Mouse (Mus musculus) forebrain, embryonic 12.5 days (tissue): ENCODE results near the gene Hist1h2ah. TPM values are rescaled to one million over a fixed set of nuclear protein-coding genes. Genes with fewer than 3 reads are reported as not detected.

ENCODE experiments used
- ATAC-seq: fragments of 200-750 bp; cut with Nextera tagmentation; 2 replicates; pipeline ENCODE4 v1.8.0; 2017; ENCODE audit warnings: moderate TSS enrichment; ENCODE audit not compliant: low FRiP score
- H3K27ac ChIP-seq: fragments of 300-500 bp; sonication (generic); 2 replicates; pipeline ENCODE4 v1.5.1; 2016; ENCODE audit warnings: mild to moderate bottlenecking
- H3K27me3 ChIP-seq: fragments of 300-500 bp; sonication (generic); 2 replicates; pipeline ENCODE4 v1.6.1; 2016; ENCODE audit warnings: mild to moderate bottlenecking
- H3K36me3 ChIP-seq: fragments of 300-500 bp; sonication (generic); replicated peaks from 2 replicates; pipeline ENCODE4 v1.6.1; 2016; ENCODE audit warnings: mild to moderate bottlenecking
- H3K4me1 ChIP-seq: fragments of 300-500 bp; sonication (generic); 2 replicates; pipeline ENCODE4 v1.6.1; 2016
- H3K4me2 ChIP-seq: fragments of 300-500 bp; sonication (generic); 2 replicates; pipeline ENCODE4 v1.6.1; 2016; ENCODE audit warnings: mild to moderate bottlenecking, moderate library complexity
- H3K4me3 ChIP-seq: fragments of 300-500 bp; sonication (generic); replicated peaks from 2 replicates; pipeline ENCODE4 v1.5.1; 2016; ENCODE audit warnings: mild to moderate bottlenecking
- H3K9ac ChIP-seq: fragments of 300-500 bp; sonication (generic); 2 replicates; pipeline ENCODE4 v1.6.1; 2016; ENCODE audit warnings: mild to moderate bottlenecking
- H3K9me3 ChIP-seq: fragments of 300-500 bp; sonication (generic); 2 replicates; pipeline ENCODE4 v1.6.1; 2016
- WGBS: fragments of 180-500 bp; shearing (Covaris S2); methylation state at CpG from one replicate; pipeline ENCODE4 v1.1.7; 2016; 5-methylcytosine and 5-hydroxymethylcytosine counted together
- polyA plus RNA-seq: library from polyadenylated mRNA; unstranded; fragments of >200 nt; fragmentation: Nextera tagmentation; extraction: Ambion mirVana; gene quantifications from 2 replicates; pipeline ENCODE4 v1.2.1, GENCODE M21; 2016

Gene Hist1h2ah
- polyA plus RNA-seq, 1 experiment from 2014 or later: 22.0 TPM

- H3K9ac ChIP-seq: no peak overlapping the region
- H3K36me3 ChIP-seq: no peaks in the 10 kb centered on the region
- no peak for ATAC-seq
- no peak overlapping the region for H3K4me3 ChIP-seq
- H3K4me2 ChIP-seq: no peak overlapping the region
- 21% methylated on average over 4 of the region's 4 CpGs for WGBS
- H3K27me3 ChIP-seq: peaks cover 92% of the 10 kb centered on the region
- no peak overlapping the region for H3K27ac ChIP-seq
- H3K9me3 ChIP-seq: no peaks in the 10 kb centered on the region
- H3K4me1 ChIP-seq: peaks cover 22% of the 10 kb centered on the region
Measured at GRCm38 (mm10) chr13:21999147-21999546, 36.2 kb downstream of the Hist1h2ah start.

GRCm38 (mm10) chr13:21998412-21998811, 37.0 kb downstream of the Hist1h2ah start:
- no peak overlapping the region for H3K27ac ChIP-seq
- peaks cover 89% of the 10 kb centered on the region for H3K27me3 ChIP-seq
- ATAC-seq: no peak
- WGBS: 13% methylated on average over 3 of the region's 3 CpGs
- H3K9ac ChIP-seq: no peak overlapping the region
- no peaks in the 10 kb centered on the region for H3K9me3 ChIP-seq
- H3K4me3 ChIP-seq: no peak overlapping the region
- no peaks in the 10 kb centered on the region for H3K36me3 ChIP-seq
- no peak overlapping the region for H3K4me2 ChIP-seq
- peaks cover 22% of the 10 kb centered on the region for H3K4me1 ChIP-seq

GRCm38 (mm10) chr13:21997821-21998220, 37.5 kb downstream of the Hist1h2ah start:
- H3K36me3 ChIP-seq: no peaks in the 10 kb centered on the region
- H3K4me1 ChIP-seq: peaks cover 22% of the 10 kb centered on the region
- peak overlapping the region; percentile 29 for H3K4me3 ChIP-seq
- H3K9ac ChIP-seq: no peak overlapping the region
- H3K9me3 ChIP-seq: no peaks in the 10 kb centered on the region
- WGBS: 11% methylated on average over 4 of the region's 4 CpGs
- H3K27ac ChIP-seq: no peak overlapping the region
- ATAC-seq: no peak
- H3K27me3 ChIP-seq: peaks cover 87% of the 10 kb centered on the region
- H3K4me2 ChIP-seq: peak overlapping the region; percentile 56

GRCm38 (mm10) chr13:21997201-21997820, 38.1 kb downstream of the Hist1h2ah start:
- under 1% methylated on average over 21 of the region's 21 CpGs for WGBS

GRCm38 (mm10) chr13:21996840-21997185, 38.6 kb downstream of the Hist1h2ah start:
- Histone ChIP-seq H3K4me1 (peaks cover 22% of the 10 kb centered on the region), H3K27ac (no peak overlapping the region), H3K4me3 (peak overlapping the region; percentile 29), H3K4me2 (peak overlapping the region; percentile 56), H3K9ac (no peak overlapping the region), H3K9me3 (no peaks in the 10 kb centered on the region), H3K27me3 (peaks cover 79% of the 10 kb centered on the region), H3K36me3 (no peaks in the 10 kb centered on the region)
- under 1% methylated on average over 13 of the region's 13 CpGs for WGBS
- ATAC-seq: peak; percentile 14; the same call in 1 of the 2 replicates

More at GRCm38 (mm10) chr13:21997201-21997820, 38.1 kb downstream of the Hist1h2ah start:
- peaks cover 84% of the 10 kb centered on the region for H3K27me3 ChIP-seq
- no peaks in the 10 kb centered on the region for H3K9me3 ChIP-seq
- H3K27ac ChIP-seq: no peak overlapping the region
- peak overlapping the region; percentile 56 for H3K4me2 ChIP-seq
- no peak for ATAC-seq
- H3K9ac ChIP-seq: no peak overlapping the region
- peak overlapping the region; percentile 29 for H3K4me3 ChIP-seq
- H3K4me1 ChIP-seq: peaks cover 22% of the 10 kb centered on the region
- no peaks in the 10 kb centered on the region for H3K36me3 ChIP-seq

- peaks cover 22% of the 10 kb centered on the region for H3K4me1 ChIP-seq
- H3K27me3 ChIP-seq: peaks cover 73% of the 10 kb centered on the region
- no peaks in the 10 kb centered on the region for H3K36me3 ChIP-seq
- H3K9me3 ChIP-seq: no peaks in the 10 kb centered on the region
- no peak overlapping the region for H3K27ac ChIP-seq
- WGBS: 1% methylated on average over 12 of the region's 12 CpGs
- H3K9ac ChIP-seq: no peak overlapping the region
- ATAC-seq: no peak
- peak overlapping the region; percentile 39 for H3K4me3 ChIP-seq
- H3K4me2 ChIP-seq: peak overlapping the region; percentile 56
Measured at GRCm38 (mm10) chr13:21996101-21996839, 39.1 kb downstream of the Hist1h2ah start.

- no peaks in the 10 kb centered on the region for H3K36me3 ChIP-seq
- H3K4me2 ChIP-seq: peak overlapping the region; percentile 56
- H3K27me3 ChIP-seq: peaks cover 65% of the 10 kb centered on the region
- H3K27ac ChIP-seq: no peak overlapping the region
- H3K9ac ChIP-seq: peak overlapping the region; percentile 33
- 0 out of 2 replicates have a peak, but pooled peaks have one; percentile 53 for ATAC-seq
- H3K9me3 ChIP-seq: no peaks in the 10 kb centered on the region
- WGBS: 1% methylated on average over 21 of the region's 21 CpGs
- peaks cover 22% of the 10 kb centered on the region for H3K4me1 ChIP-seq
- H3K4me3 ChIP-seq: peak overlapping the region; percentile 39
Measured at GRCm38 (mm10) chr13:21995331-21995914, 39.9 kb downstream of the Hist1h2ah start.

GRCm38 (mm10) chr13:21994896-21995295, 40.5 kb downstream of the Hist1h2ah start:
- ATAC-seq: no peak
- H3K4me3 ChIP-seq: peak overlapping the region; percentile 39
- H3K27ac ChIP-seq: no peak overlapping the region
- no peaks in the 10 kb centered on the region for H3K9me3 ChIP-seq
- peaks cover 22% of the 10 kb centered on the region for H3K4me1 ChIP-seq
- peak overlapping the region; percentile 56 for H3K4me2 ChIP-seq
- WGBS: 4% methylated on average over 8 of the region's 8 CpGs
- no peaks in the 10 kb centered on the region for H3K36me3 ChIP-seq
- peak overlapping the region; percentile 33; the same call in 1 of the 2 replicates for H3K9ac ChIP-seq
- H3K27me3 ChIP-seq: peaks cover 60% of the 10 kb centered on the region

- Histone ChIP-seq H3K4me3 (no peak overlapping the region; the same call in 1 of the 2 replicates), H3K9me3 (no peaks in the 10 kb centered on the region), H3K4me1 (peaks cover 22% of the 10 kb centered on the region), H3K9ac (no peak overlapping the region), H3K27ac (no peak overlapping the region), H3K36me3 (no peaks in the 10 kb centered on the region), H3K4me2 (peak overlapping the region; percentile 15), H3K27me3 (peaks cover 53% of the 10 kb centered on the region)
- no peak for ATAC-seq
- WGBS: 1% methylated on average over 22 of the region's 22 CpGs
Measured at GRCm38 (mm10) chr13:21993957-21994738, 41.2 kb downstream of the Hist1h2ah start.

GRCm38 (mm10) chr13:21992550-21992949, 42.8 kb downstream of the Hist1h2ah start:
- Histone ChIP-seq H3K4me1 (peaks cover 22% of the 10 kb centered on the region), H3K36me3 (no peaks in the 10 kb centered on the region), H3K4me3 (no peak overlapping the region), H3K9ac (no peak overlapping the region), H3K27ac (no peak overlapping the region), H3K9me3 (no peaks in the 10 kb centered on the region), H3K4me2 (no peak overlapping the region), H3K27me3 (peaks cover 37% of the 10 kb centered on the region)
- WGBS: 84% methylated on average over 5 of the region's 5 CpGs
- no peak for ATAC-seq
